Mouse (Mus musculus) forebrain, embryonic 15.5 days (tissue): Measurements from ENCODE around the gene Wfdc21. TPM values are rescaled to one million over a fixed set of nuclear protein-coding genes. Genes with fewer than 3 reads are reported as not detected.

Source experiments
- ATAC-seq: fragments of 200-750 bp; cut with Nextera tagmentation; replicated peaks from 2 replicates; pipeline ENCODE4 v1.8.0; 2017; ENCODE audit warnings: mild to moderate bottlenecking, moderate TSS enrichment, moderate library complexity
- H3K27ac ChIP-seq: fragments of 300-500 bp; sonication (generic); replicated peaks from 2 replicates; pipeline ENCODE4 v1.5.1; 2015; ENCODE audit warnings: mild to moderate bottlenecking, inconsistent platforms
- H3K27me3 ChIP-seq: fragments of 300-500 bp; sonication (generic); 2 replicates; pipeline ENCODE4 v1.6.1; 2015; ENCODE audit warnings: inconsistent platforms
- H3K36me3 ChIP-seq: fragments of 300-500 bp; sonication (generic); 2 replicates; pipeline ENCODE4 v1.6.1; 2015; ENCODE audit warnings: mild to moderate bottlenecking, inconsistent platforms
- H3K4me1 ChIP-seq: fragments of 300-500 bp; sonication (generic); 2 replicates; pipeline ENCODE4 v1.6.1; 2015; ENCODE audit warnings: inconsistent platforms
- H3K4me2 ChIP-seq: fragments of 300-500 bp; sonication (generic); replicated peaks from 2 replicates; pipeline ENCODE4 v1.6.1; 2015; ENCODE audit warnings: mild to moderate bottlenecking, inconsistent platforms
- H3K4me3 ChIP-seq: fragments of 300-500 bp; sonication (generic); 2 replicates; pipeline ENCODE4 v1.5.1; 2015; ENCODE audit warnings: mild to moderate bottlenecking, inconsistent platforms
- H3K9ac ChIP-seq: fragments of 300-500 bp; sonication (generic); replicated peaks from 2 replicates; pipeline ENCODE4 v1.6.1; 2015; ENCODE audit warnings: mild to moderate bottlenecking, inconsistent platforms
- H3K9me3 ChIP-seq: fragments of 300-500 bp; sonication (generic); 2 replicates; pipeline ENCODE4 v1.6.1; 2016; ENCODE audit warnings: inconsistent platforms
- WGBS: fragments of 180-500 bp; shearing (Covaris S2); methylation state at CpG from one replicate; pipeline ENCODE4 v1.1.7; 2015; ENCODE audit warnings: mixed read lengths; 5-methylcytosine and 5-hydroxymethylcytosine counted together
- polyA plus RNA-seq: library from polyadenylated mRNA; unstranded; fragments of >200 nt; fragmentation: Nextera tagmentation; extraction: Ambion mirVana; gene quantifications from 2 replicates; pipeline ENCODE4 v1.2.1, GENCODE M21; 2015

Wfdc21 gene
- polyA plus RNA-seq, 1 experiment from 2014 or later, result not detected

GRCm38 (mm10) chr11:83789259-83789658, 42.5 kb downstream of the Wfdc21 start:
- 72% methylated on average over 13 of the region's 13 CpGs for WGBS
- no peaks in the 10 kb centered on the region for H3K27me3 ChIP-seq

DNA sequence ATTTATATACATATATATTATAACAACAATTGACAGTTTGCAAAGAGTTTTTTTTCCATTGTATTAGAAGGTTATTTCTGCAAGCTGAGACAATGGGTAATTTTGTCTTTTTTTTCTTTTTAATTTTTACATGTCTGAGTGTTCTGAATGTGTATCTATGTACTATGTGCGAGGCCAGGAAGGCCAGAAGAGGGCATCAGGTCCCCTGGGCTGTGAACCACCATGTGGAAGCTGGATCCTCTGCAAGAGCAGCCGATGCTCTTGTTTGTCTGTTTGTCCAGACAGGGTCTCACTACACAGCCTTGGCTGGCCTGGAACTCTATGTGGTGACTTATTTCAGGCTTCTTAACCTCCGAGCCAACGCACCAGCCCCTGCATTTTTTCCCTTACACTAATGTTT, 44.4 kb downstream of the Wfdc21 start:
- WGBS, result 77% methylated on average over 4 of the region's 4 CpGs
- Histone ChIP-seq H3K9ac (no peak overlapping the region), H3K27me3 (no peaks in the 10 kb centered on the region), H3K36me3 (no peaks in the 10 kb centered on the region), H3K4me1 (peaks cover 7% of the 10 kb centered on the region), H3K27ac (no peak overlapping the region), H3K4me2 (no peak overlapping the region), H3K4me3 (no peak overlapping the region), H3K9me3 (no peaks in the 10 kb centered on the region)
- no peak for ATAC-seq

More at GRCm38 (mm10) chr11:83789259-83789658, 42.5 kb downstream of the Wfdc21 start:
- Histone ChIP-seq H3K4me3 (no peak overlapping the region), H3K9me3 (no peaks in the 10 kb centered on the region), H3K4me1 (no peaks in the 10 kb centered on the region), H3K9ac (no peak overlapping the region), H3K27ac (no peak overlapping the region), H3K36me3 (no peaks in the 10 kb centered on the region), H3K4me2 (no peak overlapping the region)
- ATAC-seq, result no peak

GRCm38 (mm10) chr11:83792316-83792914, 45.7 kb downstream of the Wfdc21 start:
- no peak for ATAC-seq
- no peak overlapping the region for H3K27ac ChIP-seq
- H3K4me3 ChIP-seq, result no peak overlapping the region

DNA sequence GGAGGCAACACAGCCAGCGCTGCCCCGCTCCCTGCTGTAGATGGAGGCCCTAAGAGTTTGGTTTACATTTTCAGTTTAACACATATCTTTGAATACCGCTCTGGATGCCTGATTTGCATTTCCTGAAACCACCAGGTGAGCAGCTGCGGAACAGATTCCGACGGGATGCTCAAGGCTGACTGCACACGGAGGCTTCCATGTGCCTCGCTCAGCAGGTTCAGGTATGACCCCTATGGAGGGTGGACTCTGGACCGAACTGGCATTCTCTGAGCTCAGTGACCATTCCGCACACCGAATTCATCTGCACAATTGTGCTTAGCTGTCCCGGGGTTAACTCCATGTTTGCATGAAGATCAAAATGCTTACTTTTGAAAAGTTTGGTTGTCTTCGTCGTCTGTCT, 46.5 kb downstream of the Wfdc21 start:
- no peak overlapping the region for H3K4me2 ChIP-seq
- H3K9ac ChIP-seq, result no peak overlapping the region
- no peaks in the 10 kb centered on the region for H3K9me3 ChIP-seq
- H3K4me3 ChIP-seq, result no peak overlapping the region
- peaks cover 16% of the 10 kb centered on the region for H3K4me1 ChIP-seq
- H3K27me3 ChIP-seq, result no peaks in the 10 kb centered on the region
- H3K36me3 ChIP-seq, result no peaks in the 10 kb centered on the region
- H3K27ac ChIP-seq, result no peak overlapping the region
- no peak for ATAC-seq
- 86% methylated on average over 14 of the region's 14 CpGs for WGBS

More at GRCm38 (mm10) chr11:83792316-83792914, 45.7 kb downstream of the Wfdc21 start:
- 86% methylated on average over 12 of the region's 12 CpGs for WGBS
- H3K4me1 ChIP-seq, result peaks cover 16% of the 10 kb centered on the region
- no peaks in the 10 kb centered on the region for H3K36me3 ChIP-seq
- H3K9me3 ChIP-seq, result no peaks in the 10 kb centered on the region
- H3K9ac ChIP-seq, result no peak overlapping the region
- no peak overlapping the region for H3K4me2 ChIP-seq
- no peaks in the 10 kb centered on the region for H3K27me3 ChIP-seq

GRCm38 (mm10) chr11:83796112-83796511, 49.4 kb downstream of the Wfdc21 start:
- 18% methylated on average over 6 of the region's 6 CpGs for WGBS
- H3K36me3 ChIP-seq, result no peaks in the 10 kb centered on the region
- peak; percentile 88 for ATAC-seq
- no peaks in the 10 kb centered on the region for H3K9me3 ChIP-seq
- H3K9ac ChIP-seq, result no peak overlapping the region
- H3K27me3 ChIP-seq, result no peaks in the 10 kb centered on the region
- H3K4me3 ChIP-seq, result no peak overlapping the region
- H3K4me2 ChIP-seq, result no peak overlapping the region
- 0 out of 2 replicates have a peak overlapping the region, but pooled peaks have one; percentile 16 for H3K27ac ChIP-seq
- peaks cover 16% of the 10 kb centered on the region for H3K4me1 ChIP-seq

- H3K36me3 ChIP-seq, result no peaks in the 10 kb centered on the region
- no peak overlapping the region for H3K9ac ChIP-seq
- H3K4me1 ChIP-seq, result peaks cover 16% of the 10 kb centered on the region
- no peaks in the 10 kb centered on the region for H3K27me3 ChIP-seq
- no peaks in the 10 kb centered on the region for H3K9me3 ChIP-seq
- no peak overlapping the region for H3K4me2 ChIP-seq
- H3K4me3 ChIP-seq, result no peak overlapping the region
- no peak for ATAC-seq
- H3K27ac ChIP-seq, result no peak overlapping the region
- WGBS, result 80% methylated on average over 10 of the region's 10 CpGs
Measured at GRCm38 (mm10) chr11:83796980-83797608, 50.4 kb downstream of the Wfdc21 start.

GRCm38 (mm10) chr11:83799871-83800430, 53.2 kb downstream of the Wfdc21 start:
- H3K4me2 ChIP-seq, result no peak overlapping the region
- 78% methylated on average over 12 of the region's 12 CpGs for WGBS
- H3K9me3 ChIP-seq, result no peaks in the 10 kb centered on the region
- no peak overlapping the region for H3K9ac ChIP-seq
- ATAC-seq, result no peak
- no peak overlapping the region for H3K27ac ChIP-seq
- H3K4me3 ChIP-seq, result no peak overlapping the region
- H3K36me3 ChIP-seq, result no peaks in the 10 kb centered on the region
- peaks cover 16% of the 10 kb centered on the region for H3K4me1 ChIP-seq
- H3K27me3 ChIP-seq, result no peaks in the 10 kb centered on the region

DNA sequence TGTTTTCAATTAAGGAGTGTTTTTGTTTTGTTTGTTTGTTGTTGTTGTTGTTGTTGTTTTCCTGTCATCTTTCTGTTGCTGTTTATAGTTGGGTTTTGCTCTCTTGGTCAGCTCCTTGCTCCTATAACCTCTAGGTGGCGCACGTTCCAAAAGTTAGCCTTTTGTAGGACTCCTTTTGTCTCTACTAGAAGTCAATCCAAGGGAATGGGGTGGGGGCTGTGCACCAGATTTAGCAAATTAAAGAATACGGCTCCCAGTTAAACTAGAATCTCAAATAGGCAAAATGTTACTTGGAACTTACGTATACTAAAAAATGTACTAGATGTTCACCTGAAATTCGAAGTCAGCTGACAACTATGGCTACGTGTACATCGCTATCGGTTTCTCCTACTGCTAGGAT, 55.4 kb downstream of the Wfdc21 start:
- WGBS, result 69% methylated on average over 8 of the region's 8 CpGs
- H3K27me3 ChIP-seq, result no peaks in the 10 kb centered on the region

More for the DNA sequence above, 55.4 kb downstream of the Wfdc21 start:
- Histone ChIP-seq H3K4me2 (no peak overlapping the region), H3K4me3 (no peak overlapping the region), H3K9ac (no peak overlapping the region), H3K4me1 (no peaks in the 10 kb centered on the region), H3K36me3 (no peaks in the 10 kb centered on the region), H3K27ac (no peak overlapping the region), H3K9me3 (no peaks in the 10 kb centered on the region)
- no peak for ATAC-seq

Other genes with a start within 250 kb of the Wfdc21 start
- not detected in 2 replicates for gene Heatr9, start 224.8 kb upstream of the Wfdc21 start, polyA plus RNA-seq
- gene Ccl5, start 216.4 kb upstream of the Wfdc21 start, polyA plus RNA-seq, result not detected in 2 replicates
- gene Ccl9, start 168.3 kb upstream of the Wfdc21 start, polyA plus RNA-seq, result 1.2 and 1.7 TPM in 2 replicates
- gene Ccl6, start 153.9 kb upstream of the Wfdc21 start, polyA plus RNA-seq, result 1.5 and 2.4 TPM in 2 replicates
- not detected in 2 replicates for gene Rpl9-ps1, start 101.3 kb upstream of the Wfdc21 start, polyA plus RNA-seq
- 1.2 and 1.5 TPM in 2 replicates for gene Ccl3, start 97.6 kb upstream of the Wfdc21 start, polyA plus RNA-seq
- 0.40 and 0.46 TPM in 2 replicates for gene Ccl4, start 84.4 kb upstream of the Wfdc21 start, polyA plus RNA-seq
- not detected in 2 replicates for gene Wfdc17, start 42.9 kb upstream of the Wfdc21 start, polyA plus RNA-seq
- gene Wfdc18, start 37.9 kb upstream of the Wfdc21 start, polyA plus RNA-seq, result not detected in 2 replicates
- 42.4 TPM in 2 replicates for gene Heatr6, start 6.8 kb downstream of the Wfdc21 start, polyA plus RNA-seq
- 0.08 TPM in 1 of 2 replicates, not detected in the other for gene Hnf1b, start 103.1 kb downstream of the Wfdc21 start, polyA plus RNA-seq
- 30.9 and 31.4 TPM in 2 replicates for gene Ddx52, start 195.1 kb downstream of the Wfdc21 start, polyA plus RNA-seq
- 33.5 and 34.3 TPM in 2 replicates for gene Synrg, start 217.5 kb downstream of the Wfdc21 start, polyA plus RNA-seq